Mouse (Mus musculus) megakaryocyte, embryonic 14.5 days (primary cell): ENCODE results near the gene Dnah2. TPM values are rescaled to one million over a fixed set of nuclear protein-coding genes. Genes with fewer than 3 reads are reported as not detected.
A peak's percentile ranks its signal among the peaks of the same experiment; 100 is the strongest.

Experiments used
- H3K27me3 ChIP-seq: replicated peaks from 2 replicates; pipeline ENCODE3; 2012; ENCODE audit warnings: inconsistent platforms
- H3K36me3 ChIP-seq: replicated peaks from 2 replicates; pipeline ENCODE3; 2012; ENCODE audit warnings: low read length, inconsistent platforms, mixed read lengths
- H3K4me1 ChIP-seq: 2 replicates; pipeline ENCODE4 v1.6.1; 2012; ENCODE audit warnings: inconsistent platforms
- H3K4me3 ChIP-seq: replicated peaks from 2 replicates; pipeline ENCODE3; 2012; ENCODE audit warnings: moderate library complexity, mild to moderate bottlenecking, inconsistent platforms
- H3K9me3 ChIP-seq: 2 replicates; pipeline ENCODE4 v1.6.1; 2012; ENCODE audit warnings: inconsistent platforms
- FLI1 ChIP-seq: IDR thresholded peaks from 2 replicates; pipeline ENCODE4 v1.6.1; 2012; ENCODE audit warnings: low read length, inconsistent platforms, mixed read lengths
- GATA1 ChIP-seq: IDR thresholded peaks from 3 replicates; pipeline ENCODE4 v1.6.1; 2012; ENCODE audit warnings: mixed read lengths, low read length, inconsistent platforms, borderline replicate concordance
- polyA plus RNA-seq: library from polyadenylated mRNA; stranded (reverse); fragments of >175 nt; gene quantifications from 2 replicates; pipeline ENCODE4 v1.2.3, GENCODE M21; 2012; ENCODE audit warnings: low replicate concordance; ENCODE audit not compliant: insufficient read depth

Gene Dnah2
- polyA plus RNA-seq, 1 experiment, result 0.95 TPM

DNA sequence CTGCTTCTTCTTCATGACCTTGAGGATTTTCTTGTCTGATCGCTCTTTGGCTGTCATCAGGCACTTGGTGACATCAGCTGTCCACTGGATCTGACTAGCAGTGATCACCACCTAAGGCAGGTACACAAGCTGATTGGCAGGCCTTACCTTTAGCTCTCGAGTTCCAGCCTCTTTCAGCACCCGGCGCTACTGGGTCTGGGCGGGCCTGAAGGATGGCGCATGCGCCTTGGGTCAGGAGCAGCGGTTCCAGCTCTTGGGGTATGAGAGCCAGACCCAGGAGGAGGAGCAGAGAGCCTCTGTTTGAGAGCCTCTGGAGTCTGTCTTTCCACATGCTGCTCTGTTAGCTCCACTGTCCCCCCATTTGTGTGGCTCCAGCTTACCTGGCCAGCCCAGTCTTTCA is 71.3 kb downstream of the Dnah2 start:
- TF ChIP-seq FLI1 (no peak), GATA1 (no peak)
- peaks cover 62% of the 10 kb centered on the region for H3K27me3 ChIP-seq

GRCm38 (mm10) chr11:69476802-69477201 is 72.1 kb downstream of the Dnah2 start:
- no peaks in the 10 kb centered on the region for H3K36me3 ChIP-seq
- peaks cover 68% of the 10 kb centered on the region for H3K27me3 ChIP-seq
- TF ChIP-seq GATA1 (no peak), FLI1 (no peak)
- 0 out of 2 replicates have a peak, but pooled peaks cover 5% of the 10 kb centered on the region for H3K4me1 ChIP-seq
- peaks cover 8% of the 10 kb centered on the region for H3K9me3 ChIP-seq
- no peak overlapping the region for H3K4me3 ChIP-seq

More for the DNA sequence above, 71.3 kb downstream of the Dnah2 start:
- peaks cover 8% of the 10 kb centered on the region for H3K9me3 ChIP-seq
- no peaks in the 10 kb centered on the region for H3K36me3 ChIP-seq
- H3K4me1 ChIP-seq, result 0 out of 2 replicates have a peak, but pooled peaks cover 5% of the 10 kb centered on the region
- H3K4me3 ChIP-seq, result no peak overlapping the region

DNA sequence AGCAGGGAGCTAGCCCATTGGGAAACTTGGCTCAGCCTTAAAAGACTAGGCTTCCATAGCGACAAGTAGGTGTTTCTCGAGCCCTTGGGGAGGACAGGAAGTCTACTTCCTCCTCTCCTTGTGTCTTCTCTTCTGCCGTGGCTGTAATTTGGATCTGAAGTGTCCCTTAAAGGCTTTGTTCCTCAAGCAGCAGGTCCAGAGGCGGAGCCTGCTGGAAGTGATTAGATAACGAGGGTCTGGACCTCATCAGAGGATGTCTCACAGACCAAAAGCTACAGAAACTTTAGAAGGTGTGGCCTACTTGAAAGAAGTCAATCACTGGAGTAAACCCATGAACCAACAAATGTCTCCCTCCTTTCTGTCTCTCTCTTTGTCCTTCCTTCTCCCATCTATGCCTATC is 74.2 kb downstream of the Dnah2 start:
- H3K27me3 ChIP-seq, result peaks cover 75% of the 10 kb centered on the region

DNA sequence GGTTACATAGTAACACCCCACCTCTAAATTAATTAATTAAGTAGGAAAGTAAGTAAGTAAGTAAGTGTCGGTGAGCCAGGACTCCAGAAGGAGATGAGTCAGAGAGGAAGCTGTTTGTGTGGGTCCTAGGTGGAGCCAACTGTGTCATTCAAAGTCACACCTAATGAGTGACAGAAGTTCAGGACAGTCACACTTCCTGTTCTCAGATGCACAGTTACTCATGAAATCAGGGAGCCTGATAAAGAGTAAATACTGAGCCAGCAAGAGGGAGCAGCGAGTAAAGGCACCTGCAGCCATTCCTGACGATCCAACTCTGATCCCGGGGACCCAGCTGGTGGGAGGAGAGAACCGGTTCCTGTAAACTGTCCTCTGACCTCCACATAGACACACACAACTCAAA is 76.2 kb downstream of the Dnah2 start:
- H3K27me3 ChIP-seq, result peaks cover 83% of the 10 kb centered on the region

More for the DNA sequence above, 74.2 kb downstream of the Dnah2 start:
- TF ChIP-seq FLI1, result no peak
- TF ChIP-seq GATA1, result no peak
- H3K4me1 ChIP-seq, result 0 out of 2 replicates have a peak, but pooled peaks cover 5% of the 10 kb centered on the region
- H3K4me3 ChIP-seq, result no peak overlapping the region
- no peaks in the 10 kb centered on the region for H3K36me3 ChIP-seq
- H3K9me3 ChIP-seq, result no peaks in the 10 kb centered on the region

GRCm38 (mm10) chr11:69471491-69471890 is 77.4 kb downstream of the Dnah2 start:
- H3K27me3 ChIP-seq, result peaks cover 75% of the 10 kb centered on the region

More for the DNA sequence above, 76.2 kb downstream of the Dnah2 start:
- H3K4me3 ChIP-seq, result no peak overlapping the region
- 0 out of 2 replicates have a peak, but pooled peaks cover 5% of the 10 kb centered on the region for H3K4me1 ChIP-seq
- TF ChIP-seq GATA1 (no peak), FLI1 (no peak)
- no peaks in the 10 kb centered on the region for H3K36me3 ChIP-seq
- no peaks in the 10 kb centered on the region for H3K9me3 ChIP-seq

GRCm38 (mm10) chr11:69469301-69469700 is 79.6 kb downstream of the Dnah2 start:
- no peak overlapping the region for H3K4me3 ChIP-seq
- H3K4me1 ChIP-seq, result no peaks in the 10 kb centered on the region
- no peaks in the 10 kb centered on the region for H3K36me3 ChIP-seq
- TF ChIP-seq GATA1 (no peak), FLI1 (no peak)
- H3K27me3 ChIP-seq, result peaks cover 73% of the 10 kb centered on the region
- 0 out of 2 replicates have a peak, but pooled peaks cover 5% of the 10 kb centered on the region for H3K9me3 ChIP-seq

More at GRCm38 (mm10) chr11:69471491-69471890, 77.4 kb downstream of the Dnah2 start:
- H3K36me3 ChIP-seq, result no peaks in the 10 kb centered on the region
- 0 out of 2 replicates have a peak, but pooled peaks cover 5% of the 10 kb centered on the region for H3K4me1 ChIP-seq
- TF ChIP-seq FLI1 (no peak), GATA1 (no peak)
- H3K9me3 ChIP-seq, result no peaks in the 10 kb centered on the region
- H3K4me3 ChIP-seq, result no peak overlapping the region

DNA sequence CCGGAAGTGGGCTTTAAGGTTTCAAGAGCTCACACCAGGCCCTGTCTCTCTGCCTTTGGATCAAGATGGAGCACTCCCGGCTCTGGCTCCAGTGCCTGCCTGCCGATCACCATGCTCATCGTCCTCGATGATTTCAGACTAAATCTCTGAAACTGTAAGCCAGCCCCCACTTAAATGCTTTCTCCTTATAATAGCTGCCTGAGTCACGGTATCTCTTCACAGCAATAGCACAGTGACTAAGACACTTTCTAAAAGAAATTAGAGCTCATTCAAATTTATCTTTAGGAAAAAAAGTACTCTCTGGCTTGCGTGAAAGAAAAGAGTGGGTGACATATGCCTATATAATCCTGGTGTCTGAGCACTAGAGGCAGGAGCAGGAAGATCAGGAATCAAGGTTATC is 84.9 kb downstream of the Dnah2 start:
- peaks cover 15% of the 10 kb centered on the region for H3K9me3 ChIP-seq
- H3K4me3 ChIP-seq, result no peak overlapping the region
- TF ChIP-seq GATA1, result no peak
- no peak for TF ChIP-seq FLI1
- H3K36me3 ChIP-seq, result no peaks in the 10 kb centered on the region
- peaks cover 6% of the 10 kb centered on the region; the same call in 1 of the 2 replicates for H3K4me1 ChIP-seq
- peaks cover 52% of the 10 kb centered on the region for H3K27me3 ChIP-seq

GRCm38 (mm10) chr11:69461568-69461967 is 87.3 kb downstream of the Dnah2 start:
- peaks cover 6% of the 10 kb centered on the region; the same call in 1 of the 2 replicates for H3K4me1 ChIP-seq
- H3K4me3 ChIP-seq, result no peak overlapping the region
- peaks cover 53% of the 10 kb centered on the region for H3K27me3 ChIP-seq
- peaks cover 15% of the 10 kb centered on the region for H3K9me3 ChIP-seq
- TF ChIP-seq GATA1 (no peak), FLI1 (no peak)
- H3K36me3 ChIP-seq, result no peaks in the 10 kb centered on the region

GRCm38 (mm10) chr11:69459883-69460282 is 89.0 kb downstream of the Dnah2 start:
- H3K9me3 ChIP-seq, result peaks cover 15% of the 10 kb centered on the region
- TF ChIP-seq FLI1 (no peak), GATA1 (no peak)

GRCm38 (mm10) chr11:69457006-69457579 is 91.8 kb downstream of the Dnah2 start:
- H3K27me3 ChIP-seq, result peaks cover 47% of the 10 kb centered on the region
- H3K9me3 ChIP-seq, result no peaks in the 10 kb centered on the region
- H3K4me3 ChIP-seq, result no peak overlapping the region
- peaks cover 9% of the 10 kb centered on the region for H3K4me1 ChIP-seq
- no peaks in the 10 kb centered on the region for H3K36me3 ChIP-seq
- TF ChIP-seq FLI1 (no peak), GATA1 (no peak)

More at GRCm38 (mm10) chr11:69459883-69460282, 89.0 kb downstream of the Dnah2 start:
- no peaks in the 10 kb centered on the region for H3K36me3 ChIP-seq
- peaks cover 6% of the 10 kb centered on the region; the same call in 1 of the 2 replicates for H3K4me1 ChIP-seq
- H3K27me3 ChIP-seq, result peaks cover 43% of the 10 kb centered on the region
- peak overlapping the region; percentile 6 for H3K4me3 ChIP-seq
